Mouse (Mus musculus) liver, embryonic 16.5 days (tissue): ENCODE data around the gene Polg2. TPM values are rescaled to one million over a fixed set of nuclear protein-coding genes. Genes with fewer than 3 reads are reported as not detected.
"Not testable (repeated sequence)": the region's sequence is repeated elsewhere in the genome, so short reads cannot be mapped to it uniquely, and the experiment has no call there.

Experiments used
- ATAC-seq: fragments of 200-750 bp; cut with Nextera tagmentation; 2 replicates; pipeline ENCODE4 v1.8.0; 2017; ENCODE audit warnings: low read depth, mild to moderate bottlenecking, moderate number of reproducible peaks, moderate library complexity
- H3K27ac ChIP-seq: fragments of 300-500 bp; sonication (generic); 2 replicates; pipeline ENCODE4 v1.5.1; 2014; ENCODE audit warnings: mild to moderate bottlenecking, low read length
- H3K27me3 ChIP-seq: fragments of 300-500 bp; sonication (generic); 2 replicates; pipeline ENCODE4 v1.6.1; 2014; ENCODE audit warnings: low read depth, low read length, mixed read lengths; ENCODE audit not compliant: control insufficient read depth, insufficient read depth
- H3K36me3 ChIP-seq: fragments of 300-500 bp; sonication (generic); 2 replicates; pipeline ENCODE4 v1.6.1; 2014; ENCODE audit warnings: mild to moderate bottlenecking; ENCODE audit not compliant: control insufficient read depth, insufficient read depth
- H3K4me1 ChIP-seq: fragments of 300-500 bp; sonication (generic); 2 replicates; pipeline ENCODE4 v1.6.1; 2014; ENCODE audit warnings: low read depth, low read length, mixed read lengths; ENCODE audit not compliant: control insufficient read depth
- H3K4me2 ChIP-seq: fragments of 300-500 bp; sonication (generic); 2 replicates; pipeline ENCODE4 v1.6.1; 2014; ENCODE audit warnings: low read depth, low read length, mixed read lengths
- H3K4me3 ChIP-seq: fragments of 300-500 bp; sonication (generic); 2 replicates; pipeline ENCODE4 v1.5.1; 2014; ENCODE audit warnings: low read depth, mild to moderate bottlenecking, low read length
- H3K9ac ChIP-seq: fragments of 300-500 bp; sonication (generic); 2 replicates; pipeline ENCODE4 v1.6.1; 2014; ENCODE audit warnings: low read depth, low read length
- H3K9me3 ChIP-seq: fragments of 300-500 bp; sonication (generic); replicated peaks from 2 replicates; pipeline ENCODE4 v1.6.1; 2016; ENCODE audit warnings: low read length; ENCODE audit not compliant: control insufficient read depth
- WGBS: fragments of 180-500 bp; shearing (Covaris S2); extraction: QIAGEN DNeasy Blood & Tissue Kit; methylation state at CpG from one replicate; pipeline ENCODE4 v1.1.7; 2014; ENCODE audit not compliant: insufficient replicate concordance; 5-methylcytosine and 5-hydroxymethylcytosine counted together
- polyA plus RNA-seq: library from polyadenylated mRNA; unstranded; fragments of >200 nt; fragmentation: Nextera tagmentation; extraction: Ambion mirVana; gene quantifications from 2 replicates; pipeline ENCODE4 v1.2.1, GENCODE M21; 2015

Polg2 gene
- polyA plus RNA-seq, 1 experiment from 2014 or later = 4.0 TPM

DNA sequence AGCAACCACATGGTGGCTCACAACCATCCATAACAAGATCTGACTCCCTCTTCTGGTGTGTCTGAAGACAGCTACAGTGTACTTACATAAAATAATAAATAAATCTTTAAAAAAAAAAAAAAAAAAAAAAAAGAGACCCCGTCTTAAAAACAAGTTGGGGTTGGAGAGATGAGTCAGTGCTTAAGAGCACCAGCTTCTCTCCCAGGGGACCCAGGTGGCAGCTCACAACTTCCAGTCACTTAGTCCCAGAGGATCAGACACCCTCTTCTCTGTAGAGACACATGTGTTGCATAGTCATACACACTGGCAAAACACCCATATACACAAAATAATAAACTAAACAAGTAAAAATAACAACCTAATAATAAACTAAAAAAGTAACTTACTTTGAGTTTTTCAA lies 28.1 kb upstream of the Polg2 start:
- not testable (repeated sequence) for H3K9ac ChIP-seq, H3K4me2 ChIP-seq, H3K9me3 ChIP-seq, H3K36me3 ChIP-seq, H3K4me1 ChIP-seq, H3K4me3 ChIP-seq, ATAC-seq, H3K27ac ChIP-seq, H3K27me3 ChIP-seq
- WGBS = 43% methylated on average over 1 of the region's 1 CpGs

DNA sequence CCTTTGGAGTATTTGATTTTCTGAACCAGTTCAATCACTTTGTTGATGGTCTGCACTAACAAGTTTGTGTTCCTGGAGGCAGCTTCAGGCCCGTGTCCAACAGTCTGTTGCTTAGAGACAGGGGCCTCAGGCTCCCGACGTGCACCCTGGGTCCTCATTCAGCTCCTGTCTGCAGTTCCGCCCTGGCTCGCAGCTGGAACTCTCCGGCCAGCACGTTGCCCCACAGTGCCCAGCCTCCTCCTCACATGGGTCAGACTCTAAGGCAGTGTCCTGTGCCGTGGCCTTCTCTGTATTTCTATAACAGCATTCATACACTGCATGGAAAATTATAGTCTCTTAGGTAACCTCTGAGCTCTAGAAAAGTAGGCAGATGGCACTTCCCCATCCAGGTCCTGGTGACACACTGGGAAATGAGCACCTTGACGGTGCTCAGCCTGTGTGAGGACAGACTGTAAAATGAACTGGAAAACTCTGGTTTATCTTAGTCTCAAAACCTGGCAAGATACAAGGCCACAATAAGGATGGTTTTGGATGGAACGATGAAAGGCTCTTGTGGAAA lies 22.8 kb upstream of the Polg2 start:
- Histone ChIP-seq H3K4me2 (no peak overlapping the region), H3K36me3 (peaks cover 20% of the 10 kb centered on the region), H3K27me3 (no peaks in the 10 kb centered on the region), H3K9ac (no peak overlapping the region), H3K4me3 (no peak overlapping the region), H3K4me1 (no peaks in the 10 kb centered on the region), H3K9me3 (no peaks in the 10 kb centered on the region), H3K27ac (no peak overlapping the region)
- WGBS = 83% methylated on average over 10 of the region's 10 CpGs
- no peak for ATAC-seq

DNA sequence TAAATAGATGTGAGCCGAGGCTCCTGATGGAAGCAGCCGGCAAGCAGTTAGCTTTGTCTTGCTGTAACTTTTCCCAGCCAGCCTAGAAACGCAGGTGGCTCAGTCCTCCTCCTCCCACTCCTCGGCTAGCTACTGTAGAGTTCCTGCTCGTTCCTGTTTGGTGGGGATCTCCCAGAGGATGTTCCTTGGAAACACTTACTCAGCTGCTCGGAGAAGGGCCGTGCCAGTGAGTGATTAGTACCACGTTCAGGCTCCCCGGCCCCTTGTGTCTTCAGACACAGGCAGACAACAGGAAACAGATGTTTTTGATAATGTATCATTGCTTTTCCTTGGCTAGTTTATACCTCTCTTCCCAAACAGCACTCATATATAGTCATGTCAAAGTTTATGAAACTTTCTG lies 16.3 kb upstream of the Polg2 start:
- no peak for ATAC-seq

DNA sequence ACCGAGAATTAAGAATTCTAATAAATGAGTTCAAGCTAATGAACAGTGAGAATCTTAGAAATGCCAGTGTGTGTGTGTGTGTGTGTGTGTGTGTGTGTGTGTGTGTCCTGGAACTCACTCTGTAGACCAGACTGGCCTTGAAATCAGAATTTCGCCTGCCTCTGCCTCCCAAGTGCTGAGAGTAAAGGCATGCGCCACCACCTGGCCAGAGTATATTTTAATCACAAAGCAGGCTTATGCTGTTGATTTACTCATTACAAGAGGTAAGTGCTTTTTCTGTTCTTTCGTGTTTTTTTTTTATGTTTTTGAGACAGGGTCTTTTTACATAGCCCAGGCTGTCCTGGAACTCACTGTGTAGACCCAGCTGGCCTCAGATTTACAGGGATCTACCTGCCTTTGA lies 14.5 kb upstream of the Polg2 start:
- no peak overlapping the region for H3K27ac ChIP-seq
- H3K4me2 ChIP-seq = no peak overlapping the region
- no peaks in the 10 kb centered on the region for H3K27me3 ChIP-seq
- no peak for ATAC-seq
- no peak overlapping the region for H3K9ac ChIP-seq
- no peaks in the 10 kb centered on the region for H3K9me3 ChIP-seq
- no peak overlapping the region for H3K4me3 ChIP-seq
- H3K4me1 ChIP-seq = no peaks in the 10 kb centered on the region; the same call in 1 of the 2 replicates
- H3K36me3 ChIP-seq = peaks cover 28% of the 10 kb centered on the region
- 63% methylated on average over 4 of the region's 4 CpGs for WGBS

More for the DNA sequence above, 16.3 kb upstream of the Polg2 start:
- no peak overlapping the region for H3K9ac ChIP-seq
- no peaks in the 10 kb centered on the region for H3K4me1 ChIP-seq
- no peak overlapping the region for H3K27ac ChIP-seq
- H3K36me3 ChIP-seq = peaks cover 31% of the 10 kb centered on the region
- H3K27me3 ChIP-seq = no peaks in the 10 kb centered on the region
- H3K4me2 ChIP-seq = no peak overlapping the region
- no peaks in the 10 kb centered on the region for H3K9me3 ChIP-seq
- no peak overlapping the region for H3K4me3 ChIP-seq
- 37% methylated on average over 9 of the region's 9 CpGs for WGBS

DNA sequence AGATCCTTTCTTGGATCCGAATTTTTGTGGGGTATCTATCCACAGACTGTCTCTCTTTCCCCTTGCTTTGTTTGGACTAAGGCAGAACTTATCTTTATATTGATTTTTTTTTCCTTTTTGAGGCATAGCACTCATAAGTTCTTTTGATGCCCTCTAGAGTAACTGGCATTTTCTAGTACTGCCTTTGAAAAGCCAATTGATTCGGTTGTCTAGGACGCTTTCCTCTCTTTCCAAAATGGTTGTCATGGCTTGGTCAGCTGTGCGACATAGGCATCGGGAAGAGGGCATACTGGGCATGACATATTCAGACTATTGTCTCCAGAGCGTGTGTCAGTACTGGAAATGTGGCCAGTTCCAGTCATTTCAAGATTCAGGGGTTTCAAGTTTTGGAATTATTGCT lies 10.3 kb upstream of the Polg2 start:
- Histone ChIP-seq H3K27me3 (no peaks in the 10 kb centered on the region), H3K4me2 (peak overlapping the region; percentile 75), H3K9me3 (no peaks in the 10 kb centered on the region), H3K4me1 (peaks cover 11% of the 10 kb centered on the region), H3K4me3 (peak overlapping the region; percentile 97), H3K27ac (peak overlapping the region; percentile 99), H3K9ac (peak overlapping the region; percentile 93), H3K36me3 (peaks cover 39% of the 10 kb centered on the region)
- WGBS = 0% methylated on average over 6 of the region's 6 CpGs
- no peak for ATAC-seq

DNA sequence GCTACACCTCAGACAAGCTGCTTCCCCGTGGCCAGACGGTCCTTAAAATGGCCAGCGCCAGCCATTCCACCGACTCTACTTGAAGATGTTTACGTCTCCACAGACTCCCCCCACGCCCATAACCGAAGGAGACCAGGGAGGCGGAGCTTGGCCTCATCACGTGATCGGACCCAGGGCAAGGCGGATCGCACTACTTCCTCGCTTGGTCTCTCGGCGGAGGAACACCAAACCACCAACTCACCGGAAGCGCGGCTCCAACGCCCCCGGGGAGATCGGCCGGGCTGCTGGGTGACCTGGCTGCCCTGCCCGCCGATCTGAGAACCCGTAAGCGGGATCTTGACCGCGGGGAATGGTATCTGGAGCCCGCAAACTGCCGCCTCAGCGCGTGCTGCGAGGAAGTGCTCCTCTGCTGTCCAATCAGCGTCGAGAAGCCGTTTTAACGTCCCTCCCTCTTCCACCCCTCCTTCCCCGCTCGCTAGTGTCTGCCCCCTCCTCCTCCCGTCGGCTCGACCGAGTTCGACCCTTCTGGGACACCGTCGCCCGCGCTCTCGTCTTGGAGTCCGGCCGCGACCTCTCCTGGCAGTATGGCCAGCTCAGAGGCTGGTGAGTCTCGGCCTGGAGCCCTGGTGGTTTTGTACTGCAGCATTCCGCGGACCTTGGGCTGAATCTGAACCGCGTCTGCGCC lies 9.6 kb upstream of the Polg2 start, which contains the start of the genes Ddx5 and Cep95:
Gene Ddx5, minus strand, starts transcription at position 411 of the 685 bp plus-strand sequence.
Gene Cep95, plus strand, starts transcription at position 478 of the 685 bp plus-strand sequence.
- H3K27me3 ChIP-seq = no peaks in the 10 kb centered on the region
- peak within 1 kb of the TSS; percentile 99 for H3K27ac ChIP-seq
- ATAC-seq = peak; percentile 88
- peak within 1 kb of the TSS; percentile 98 for H3K9ac ChIP-seq
- peak within 1 kb of the TSS; percentile 75 for H3K4me2 ChIP-seq
- peaks cover 11% of the 10 kb centered on the region for H3K4me1 ChIP-seq
- WGBS = under 1% methylated on average over 58 of the region's 58 CpGs
- H3K9me3 ChIP-seq = no peaks in the 10 kb centered on the region
- H3K36me3 ChIP-seq = peaks cover 40% of the 10 kb centered on the region
- H3K4me3 ChIP-seq = peak within 1 kb of the TSS; percentile 97

DNA sequence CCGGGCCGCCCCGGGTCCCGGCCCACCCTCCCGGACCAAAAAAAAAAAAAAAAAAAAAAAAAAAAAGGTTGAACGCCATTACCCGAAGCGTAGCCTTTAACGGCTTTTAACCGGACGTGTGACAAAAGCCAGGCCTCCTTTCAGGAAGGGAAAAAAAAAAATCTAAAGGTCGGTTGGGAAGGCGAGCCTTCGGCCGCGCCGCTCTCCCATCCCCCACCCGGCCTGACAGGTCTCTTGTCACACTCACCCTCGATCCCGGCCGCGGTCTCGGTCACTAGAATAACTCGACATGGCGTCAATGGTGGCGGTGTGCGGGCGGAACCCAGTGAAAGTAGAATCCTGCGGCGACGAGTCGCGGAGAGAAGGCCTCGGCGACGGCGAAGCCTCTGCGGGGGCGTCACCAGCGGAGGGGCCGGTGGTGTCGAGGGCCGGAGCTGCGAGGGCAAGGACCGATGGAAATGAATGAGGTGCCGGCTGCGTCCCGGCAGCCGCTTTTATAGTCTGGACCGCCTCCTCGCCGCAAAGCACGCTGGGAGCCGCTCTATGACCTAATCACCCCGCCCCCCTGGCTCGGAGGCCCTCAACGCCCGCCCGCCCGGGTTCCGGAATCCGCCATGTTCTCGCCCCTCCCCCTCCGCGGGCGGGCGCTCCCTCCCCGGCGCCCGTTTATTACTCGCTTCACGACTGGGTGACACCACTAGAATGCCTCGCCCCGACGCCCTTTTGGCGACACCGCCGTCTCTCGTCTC lies 8.9 kb upstream of the Polg2 start:
- H3K9me3 ChIP-seq = no peaks in the 10 kb centered on the region
- peak overlapping the region; percentile 75 for H3K4me2 ChIP-seq
- peak overlapping the region; percentile 99 for H3K27ac ChIP-seq
- peak; percentile 79 for ATAC-seq
- under 1% methylated on average over 64 of the region's 79 CpGs for WGBS
- peak overlapping the region; percentile 98 for H3K9ac ChIP-seq
- peak overlapping the region; percentile 97 for H3K4me3 ChIP-seq
- H3K36me3 ChIP-seq = peaks cover 43% of the 10 kb centered on the region
- peaks cover 11% of the 10 kb centered on the region for H3K4me1 ChIP-seq
- no peaks in the 10 kb centered on the region for H3K27me3 ChIP-seq

DNA sequence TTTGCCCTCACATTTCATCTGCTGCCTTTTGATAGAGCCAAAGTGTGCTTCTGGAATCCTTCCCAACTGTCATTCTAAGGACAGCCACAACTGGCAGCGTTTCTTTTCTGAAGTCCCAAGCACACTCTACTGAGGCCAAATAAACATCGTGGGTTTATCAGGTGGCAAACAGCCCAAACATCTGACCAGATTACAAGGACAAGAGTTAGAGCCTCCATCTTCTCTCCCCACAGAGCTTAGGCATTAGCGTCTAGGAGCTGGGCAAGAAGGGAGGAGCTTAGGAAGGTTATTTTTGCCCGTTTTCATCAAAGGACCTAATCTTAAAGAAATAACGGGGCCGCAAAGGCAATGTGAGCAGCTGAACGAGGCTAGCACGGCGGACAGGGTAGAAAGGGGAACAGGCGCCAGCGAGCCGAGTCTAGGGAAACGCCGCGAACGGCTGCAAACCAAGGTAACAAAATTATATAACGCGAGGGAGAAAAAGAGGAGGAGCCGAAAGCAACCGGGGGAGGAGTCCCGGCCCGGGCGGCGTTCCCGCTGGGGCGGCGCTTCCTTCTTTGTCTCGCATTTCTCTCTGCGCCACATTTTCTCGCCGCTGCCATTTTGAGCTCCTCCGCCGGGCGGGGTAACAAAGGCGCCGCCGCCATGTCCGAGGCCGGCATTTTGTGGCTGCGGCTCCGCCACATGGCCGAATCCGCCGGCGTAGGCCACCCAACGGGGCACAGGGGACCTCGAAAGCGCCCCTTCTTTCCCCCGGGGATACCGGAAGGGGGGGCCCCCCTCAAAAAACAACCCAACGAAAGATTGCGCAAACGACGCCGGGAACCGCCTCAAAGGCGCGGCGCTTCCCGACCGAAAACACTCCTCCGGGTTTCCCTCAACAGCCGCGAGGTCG lies 8.0 kb upstream of the Polg2 start:
- peak overlapping the region; percentile 99 for H3K27ac ChIP-seq
- no peaks in the 10 kb centered on the region for H3K27me3 ChIP-seq
- peak overlapping the region; percentile 98 for H3K9ac ChIP-seq
- no peaks in the 10 kb centered on the region for H3K9me3 ChIP-seq
- peak; percentile 25 for ATAC-seq
- peak overlapping the region; percentile 97 for H3K4me3 ChIP-seq
- peaks cover 48% of the 10 kb centered on the region for H3K36me3 ChIP-seq
- H3K4me2 ChIP-seq = peak overlapping the region; percentile 75
- peaks cover 14% of the 10 kb centered on the region for H3K4me1 ChIP-seq
- under 1% methylated on average over 64 of the region's 65 CpGs for WGBS
